Mouse (Mus musculus): ENCODE data around the gene Cluh. TPM values are rescaled to one million over a fixed set of nuclear protein-coding genes. Genes with fewer than 3 reads are reported as not detected.

Cluh gene
- polyA plus RNA-seq, 1 experiment from 2014 or later: 16.9 TPM

DNA sequence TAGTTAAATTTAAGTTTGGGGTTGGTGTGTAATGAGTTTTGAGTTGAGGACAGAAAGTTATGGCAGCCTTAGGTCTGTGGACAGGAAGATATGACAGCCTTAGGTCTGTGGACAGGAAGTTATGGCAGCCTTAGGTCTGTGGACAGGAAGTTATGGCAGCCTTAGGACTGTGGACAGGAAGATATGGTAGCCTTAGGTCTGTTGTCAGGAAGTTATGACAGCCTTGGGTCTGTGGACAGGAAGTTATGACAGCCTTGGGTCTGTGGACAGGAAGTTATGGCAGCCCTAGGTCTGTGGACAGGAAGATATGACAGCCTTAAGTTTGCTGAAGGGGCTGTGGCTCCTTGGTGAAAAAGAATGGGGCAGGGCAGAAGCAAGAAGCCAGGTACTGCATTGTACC is 24.0 kb upstream of the Cluh start:
- Histone ChIP-seq H3K36me3 (0 out of 2 replicates have a peak, but pooled peaks cover 9% of the 10 kb centered on the region), H3K27me3 (peaks cover 30% of the 10 kb centered on the region), H3K9ac (no peak overlapping the region), H3K9me3 (no peaks in the 10 kb centered on the region), H3K4me2 (no peak overlapping the region), H3K4me3 (no peak overlapping the region), H3K4me1 (replicated peaks) (peaks cover 5% of the 10 kb centered on the region; the same call in 1 of the 2 replicates), H3K27ac (replicated peaks) (no peak overlapping the region)
- ATAC-seq (ENCODE audit: low read depth): no peak

- H3K4me1 ChIP-seq (replicated peaks): no peaks in the 10 kb centered on the region
- H3K4me3 ChIP-seq: no peak overlapping the region
- H3K36me3 ChIP-seq: 0 out of 2 replicates have a peak, but pooled peaks cover 17% of the 10 kb centered on the region
- peaks cover 9% of the 10 kb centered on the region for H3K27me3 ChIP-seq
- 86% methylated on average over 2 of the region's 3 CpGs for WGBS
- H3K27ac ChIP-seq (replicated peaks): no peak overlapping the region
- H3K9ac ChIP-seq: no peak overlapping the region
- no peak for ATAC-seq (ENCODE audit: low read depth)
- no peaks in the 10 kb centered on the region for H3K9me3 ChIP-seq
- H3K4me2 ChIP-seq: no peak overlapping the region
These were observed 21.8 kb upstream of the Cluh start for GRCm38 (mm10) chr11:74627481-74627880.

GRCm38 (mm10) chr11:74631880-74632789 is 17.2 kb upstream of the Cluh start:
- Histone ChIP-seq H3K4me2 (no peak overlapping the region), H3K27ac (replicated peaks) (no peak overlapping the region), H3K36me3 (0 out of 2 replicates have a peak, but pooled peaks cover 11% of the 10 kb centered on the region), H3K4me1 (replicated peaks) (peaks cover 2% of the 10 kb centered on the region), H3K9me3 (no peaks in the 10 kb centered on the region), H3K27me3 (peaks cover 10% of the 10 kb centered on the region), H3K4me3 (no peak overlapping the region), H3K9ac (no peak overlapping the region)
- ATAC-seq (ENCODE audit: low read depth): no peak
- 74% methylated on average over 7 of the region's 7 CpGs for WGBS

DNA sequence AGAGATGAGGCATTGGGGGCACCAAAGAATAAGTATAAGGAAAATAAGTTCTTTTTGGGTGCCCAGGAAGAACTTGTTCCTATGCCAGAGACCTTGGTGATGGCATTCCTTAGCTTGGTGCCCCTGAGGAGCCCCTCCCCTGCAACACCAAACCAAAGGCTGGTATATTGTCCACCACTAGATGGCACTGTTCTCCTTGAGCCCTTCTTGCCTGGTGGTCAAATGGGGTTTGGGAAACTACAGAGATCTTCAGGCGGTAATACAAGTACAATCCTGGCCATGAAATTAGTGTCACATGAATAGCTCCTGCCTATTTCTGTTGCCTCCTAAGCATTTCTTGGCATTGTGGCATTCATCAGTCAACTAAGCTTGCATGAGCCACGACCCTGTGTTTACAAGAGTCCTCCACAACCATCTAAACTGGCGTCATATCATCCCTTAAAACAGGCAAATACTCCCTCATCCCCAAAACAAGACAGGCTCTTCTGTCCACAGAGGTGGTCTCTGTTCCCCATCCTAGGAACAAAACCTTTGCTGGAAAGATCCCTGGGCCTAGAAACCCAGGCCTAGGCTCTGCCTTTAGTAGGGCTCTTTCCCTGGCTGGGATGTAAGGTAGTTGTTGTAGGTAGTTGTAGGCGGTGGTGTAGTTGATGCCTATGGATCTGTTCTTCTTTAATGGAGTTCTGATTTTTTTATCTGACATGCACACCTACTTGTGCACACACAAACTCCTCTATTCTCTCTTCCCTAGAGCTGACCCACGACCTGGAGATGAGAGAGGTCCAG is 14.6 kb upstream of the Cluh start:
- Histone ChIP-seq H3K4me1 (replicated peaks) (peaks cover 24% of the 10 kb centered on the region), H3K27ac (replicated peaks) (no peak overlapping the region), H3K4me3 (no peak overlapping the region), H3K27me3 (peaks cover 16% of the 10 kb centered on the region), H3K9ac (no peak overlapping the region), H3K36me3 (0 out of 2 replicates have a peak, but pooled peaks cover 11% of the 10 kb centered on the region), H3K9me3 (no peaks in the 10 kb centered on the region), H3K4me2 (no peak overlapping the region)
- ATAC-seq (ENCODE audit: low read depth): no peak
- WGBS: 64% methylated on average over 5 of the region's 5 CpGs

DNA sequence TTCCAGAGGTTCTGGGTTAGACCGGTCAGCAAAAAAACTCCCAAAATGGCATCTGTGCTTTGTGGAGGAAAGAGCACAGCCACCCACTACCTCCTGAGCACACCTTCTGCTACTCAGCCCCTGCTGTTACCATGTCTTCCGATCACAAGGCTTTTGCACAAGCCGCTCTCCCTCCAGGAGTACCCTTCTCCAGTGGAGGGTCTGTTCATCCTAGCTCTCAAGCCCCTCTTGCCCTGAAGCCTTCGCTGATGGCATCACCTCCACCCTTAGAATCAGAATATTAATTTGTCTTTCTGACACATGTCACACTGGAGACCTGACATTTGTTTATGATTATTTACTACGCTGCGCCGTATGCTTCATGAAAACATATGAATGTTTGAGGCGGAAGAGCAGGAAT is 11.8 kb upstream of the Cluh start:
- Histone ChIP-seq H3K4me1 (replicated peaks) (peaks cover 24% of the 10 kb centered on the region), H3K27ac (replicated peaks) (peak overlapping the region; percentile 95), H3K36me3 (0 out of 2 replicates have a peak, but pooled peaks cover 3% of the 10 kb centered on the region), H3K27me3 (peaks cover 35% of the 10 kb centered on the region), H3K9ac (peak overlapping the region; percentile 93), H3K4me2 (peak overlapping the region; percentile 85), H3K4me3 (peak overlapping the region; percentile 68), H3K9me3 (no peaks in the 10 kb centered on the region)
- 0 out of 2 replicates have a peak, but pooled peaks have one; percentile 3 for ATAC-seq (ENCODE audit: low read depth)
- WGBS: 19% methylated on average over 8 of the region's 8 CpGs

DNA sequence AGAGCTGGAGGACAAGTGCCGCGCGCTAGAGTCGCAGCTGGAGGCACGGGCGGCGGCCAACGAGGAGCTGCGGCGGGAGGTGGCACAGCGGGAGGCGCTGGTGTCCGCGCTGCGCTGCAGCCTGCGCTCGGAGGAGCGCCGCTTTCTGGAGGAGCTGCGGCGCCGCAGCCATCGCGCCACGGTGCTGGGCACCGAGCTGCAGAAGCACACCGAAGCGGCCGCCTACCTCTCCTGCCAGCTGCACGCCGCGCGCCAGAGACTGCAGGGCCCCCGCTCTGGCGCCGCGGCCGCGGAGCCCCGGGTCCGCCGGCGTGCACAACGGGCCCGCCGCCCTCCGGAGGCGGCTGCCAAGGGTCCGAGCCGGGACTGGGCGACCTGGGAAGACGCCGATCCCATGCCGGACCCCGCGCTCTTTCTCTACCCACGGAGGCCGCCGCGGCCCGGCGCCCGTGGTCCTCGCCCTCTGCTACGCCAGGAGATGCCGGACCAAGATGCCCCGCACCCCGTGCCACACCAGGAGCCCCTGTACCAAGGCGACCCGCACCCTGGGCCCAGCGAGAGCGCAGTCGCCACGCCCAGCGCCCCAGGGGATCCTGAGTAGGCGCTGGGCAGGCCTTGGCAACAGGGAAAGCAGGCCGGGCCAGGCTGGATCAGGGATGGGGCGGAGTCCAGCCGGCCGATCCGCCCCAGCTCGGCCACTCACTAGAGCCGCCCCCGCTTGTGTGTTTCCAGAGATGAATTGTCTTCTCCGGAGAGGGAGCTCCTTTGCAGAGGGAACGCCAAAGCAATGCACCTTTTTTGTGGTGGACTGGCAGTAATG is 11.1 kb upstream of the Cluh start:
- Histone ChIP-seq H3K36me3 (0 out of 2 replicates have a peak, but pooled peaks cover 3% of the 10 kb centered on the region), H3K4me3 (peak overlapping the region; percentile 68), H3K9me3 (no peaks in the 10 kb centered on the region), H3K4me1 (replicated peaks) (peaks cover 24% of the 10 kb centered on the region), H3K4me2 (peak overlapping the region; percentile 85), H3K9ac (peak overlapping the region; percentile 93), H3K27me3 (peaks cover 35% of the 10 kb centered on the region), H3K27ac (replicated peaks) (peak overlapping the region; percentile 95)
- WGBS: under 1% methylated on average over 86 of the region's 86 CpGs
- peak; percentile 88 for ATAC-seq (ENCODE audit: low read depth)

DNA sequence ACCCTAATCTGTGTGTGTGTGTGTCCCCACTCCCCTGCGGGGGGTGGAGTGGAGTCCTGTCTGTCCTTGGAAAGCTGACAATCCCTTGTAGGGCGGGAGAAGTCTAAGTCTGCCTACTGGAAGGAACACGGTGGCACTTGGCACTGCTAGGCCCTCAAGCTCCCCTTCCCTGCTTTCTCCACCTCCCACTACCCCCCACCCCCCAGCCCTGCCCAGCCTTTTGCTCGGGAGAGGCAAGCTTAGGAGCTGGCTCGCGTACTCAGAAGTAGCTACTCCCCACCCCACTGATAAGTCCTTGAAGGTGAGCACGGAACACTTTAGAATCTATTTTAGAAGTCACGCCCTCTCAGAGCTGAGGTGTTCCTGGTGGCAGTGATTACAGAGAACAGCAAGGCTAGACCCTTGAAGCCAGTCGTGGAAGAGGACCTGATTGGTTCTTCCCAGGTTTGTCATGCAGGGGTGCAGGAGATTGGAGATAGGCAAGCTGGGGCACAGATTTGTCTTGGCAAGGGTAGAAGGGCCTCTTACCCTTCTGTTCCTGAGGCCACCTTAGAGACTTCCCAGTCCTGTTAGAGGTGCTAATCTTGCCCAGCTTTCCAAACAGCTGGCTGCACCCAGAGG is 10.4 kb upstream of the Cluh start:
- peak; percentile 41 for ATAC-seq (ENCODE audit: low read depth)
- 13% methylated on average over 9 of the region's 9 CpGs for WGBS
- Histone ChIP-seq H3K27me3 (peaks cover 35% of the 10 kb centered on the region), H3K9me3 (no peaks in the 10 kb centered on the region), H3K27ac (replicated peaks) (peak overlapping the region; percentile 95), H3K36me3 (0 out of 2 replicates have a peak, but pooled peaks cover 3% of the 10 kb centered on the region), H3K4me1 (replicated peaks) (peaks cover 24% of the 10 kb centered on the region), H3K9ac (peak overlapping the region; percentile 93), H3K4me3 (peak overlapping the region; percentile 68), H3K4me2 (peak overlapping the region; percentile 85)

GRCm38 (mm10) chr11:74639628-74640027 is 9.7 kb upstream of the Cluh start:
- peak overlapping the region; percentile 85; the same call in 1 of the 2 replicates for H3K4me2 ChIP-seq
- 0 out of 2 replicates have a peak, but pooled peaks cover 3% of the 10 kb centered on the region for H3K36me3 ChIP-seq
- H3K9me3 ChIP-seq: no peaks in the 10 kb centered on the region
- no peak for ATAC-seq (ENCODE audit: low read depth)
- no peak overlapping the region for H3K9ac ChIP-seq
- 63% methylated on average over 1 of the region's 1 CpGs for WGBS
- no peak overlapping the region for H3K27ac ChIP-seq (replicated peaks)
- peaks cover 35% of the 10 kb centered on the region for H3K27me3 ChIP-seq
- H3K4me1 ChIP-seq (replicated peaks): peaks cover 24% of the 10 kb centered on the region
- H3K4me3 ChIP-seq: no peak overlapping the region

GRCm38 (mm10) chr11:74647966-74648365 is 1.3 kb upstream of the Cluh start:
- no peak for ATAC-seq (ENCODE audit: low read depth)
- no peaks in the 10 kb centered on the region for H3K9me3 ChIP-seq
- H3K4me3 ChIP-seq: no peak overlapping the region
- peaks cover 40% of the 10 kb centered on the region for H3K4me1 ChIP-seq (replicated peaks)
- no peak overlapping the region for H3K9ac ChIP-seq
- H3K4me2 ChIP-seq: no peak overlapping the region
- peak overlapping the region; percentile 77; the same call in 1 of the 2 replicates for H3K27ac ChIP-seq (replicated peaks)
- H3K36me3 ChIP-seq: no peaks in the 10 kb centered on the region
- WGBS: 90% methylated on average over 1 of the region's 1 CpGs
- no peaks in the 10 kb centered on the region for H3K27me3 ChIP-seq

- Histone ChIP-seq H3K4me2 (peak overlapping the region; percentile 96), H3K36me3 (no peaks in the 10 kb centered on the region), H3K27me3 (no peaks in the 10 kb centered on the region), H3K9me3 (no peaks in the 10 kb centered on the region), H3K4me1 (replicated peaks) (peaks cover 47% of the 10 kb centered on the region), H3K27ac (replicated peaks) (peak overlapping the region; percentile 77), H3K4me3 (peak overlapping the region; percentile 92), H3K9ac (peak overlapping the region; percentile 89)
- WGBS: 3% methylated on average over 1 of the region's 1 CpGs
- ATAC-seq (ENCODE audit: low read depth): peak; percentile 17; the same call in 1 of the 2 replicates
These were observed 619 bp upstream of the Cluh start for GRCm38 (mm10) chr11:74648676-74649075.

Measured in neural tube, embryonic 13.5 days (tissue).